22 mouse cellular contexts compared by ENCODE assay signal in genomic region chr13:45935798-45936197, GRCm38 (mm10). TPM values are rescaled to one million over a fixed set of nuclear protein-coding genes. Genes with fewer than 3 reads are reported as not detected.
DNase-seq lines count a peak whose midpoint lies in the region; ATAC-seq and TF ChIP-seq lines count a peak whose summit lies in the region.
"Had no signal": no experiment of that assay in that cellular context is flagged by ENCODE, and none has a peak within 500 bp of the region (broad histone marks: within the 10 kb centered on the region; RNA-seq: fewer than 3 reads in every experiment).

No protein-coding gene starts in this region.

- no peaks in the 10 kb centered on the region for H3K9me3 ChIP-seq in stomach, postnatal 0 days (ENCODE audit: control insufficient read depth, low read length)
- H3K9me3 ChIP-seq: midbrain, embryonic 13.5 days had no signal

- H3K4me1 ChIP-seq in stomach, postnatal 0 days (replicated peaks; ENCODE audit: control insufficient read depth, insufficient read depth): no peaks in the 10 kb centered on the region
- H3K4me1 ChIP-seq: embryonic facial prominence, embryonic 12.5 days; hindbrain, embryonic 12.5 days had no signal

- TF ChIP-seq EP300 in stomach, postnatal 0 days (optimal IDR thresholded peaks at IDR 0.05): no peak

- no peak for DNase-seq in left cerebral cortex, adult 2 months (ENCODE audit: extremely low spot score in 1 of 2, low spot score in 2 of 2)
- DNase-seq in left cerebral cortex, postnatal 36 days (ENCODE audit: low spot score in 2 of 2): no peak
- peak; percentile 41 for DNase-seq in ZHBTc4 (ENCODE audit: low read depth, low spot score)
- DNase-seq in stomach, postnatal 0 days (ENCODE audit: low spot score): no peak
- DNase-seq in left cerebral cortex, adult 9 months (ENCODE audit: low spot score in 2 of 2): no peak
- no peak for DNase-seq in left cerebral cortex, adult 18-20 months (ENCODE audit: low spot score in 2 of 2)
- DNase-seq: adrenal gland, adult 8-10 months; cerebellum, adult 9-10 months; heart, postnatal 10 days; kidney, postnatal 36 days; layer of hippocampus, adult 9-11 months; lung, postnatal 10 days; right cerebral cortex, adult 18-20 months; thymus, adult 2 months had no signal

- H3K9ac ChIP-seq in stomach, postnatal 0 days (ENCODE audit: low read length): no peak overlapping the region
- H3K9ac ChIP-seq: embryonic facial prominence, embryonic 12.5 days; forebrain, embryonic 13.5 days; hindbrain, embryonic 12.5 days; midbrain, embryonic 13.5 days; neural tube, embryonic 13.5 days had no signal

- H3K4me3 ChIP-seq in left cerebral cortex, adult 2 months: no peak overlapping the region
- no peak overlapping the region for H3K4me3 ChIP-seq in stomach, postnatal 0 days (ENCODE audit: low read depth, low read length)
- H3K4me3 ChIP-seq: embryonic facial prominence, embryonic 12.5 days; erythroblast, embryonic 14.5 days; forebrain, embryonic 13.5 days; hindbrain, embryonic 12.5 days; midbrain, embryonic 13.5 days; neural tube, embryonic 13.5 days had no signal

- H3K4me2 ChIP-seq in stomach, postnatal 0 days (replicated peaks; ENCODE audit: low read depth): no peak overlapping the region
- H3K4me2 ChIP-seq: embryonic facial prominence, embryonic 12.5 days; forebrain, embryonic 13.5 days; heart, embryonic 11.5 days; hindbrain, embryonic 12.5 days; midbrain, embryonic 13.5 days; neural tube, embryonic 13.5 days had no signal

- no peaks in the 10 kb centered on the region for H3K36me3 ChIP-seq in stomach, postnatal 0 days (ENCODE audit: control insufficient read depth, insufficient read depth, low read length)
- H3K36me3 ChIP-seq: embryonic facial prominence, embryonic 12.5 days; hindbrain, embryonic 12.5 days had no signal

- WGBS in stomach, postnatal 0 days: 71% methylated on average over 7 of the region's 7 CpGs

- intact Hi-C loops in left cerebral cortex, adult 2 months (cut with DNase I): no loop called here
- intact Hi-C loops in left cerebral cortex, postnatal 36 days (cut with DNase I): no loop called here

- peak; percentile 95 for ATAC-seq in CD4-positive, CD25-positive, alpha-beta regulatory T cell, adult 4 months
- no peak for ATAC-seq in stomach, postnatal 0 days (ENCODE audit: low FRiP score, low TSS enrichment)
- ATAC-seq: forebrain, embryonic 13.5 days; midbrain, embryonic 13.5 days had no signal

- no peaks in the 10 kb centered on the region for H3K27me3 ChIP-seq in stomach, postnatal 0 days (ENCODE audit: control insufficient read depth, insufficient read depth, low read length)
- H3K27me3 ChIP-seq: embryonic facial prominence, embryonic 12.5 days; forebrain, embryonic 13.5 days; hindbrain, embryonic 12.5 days; midbrain, embryonic 13.5 days; neural tube, embryonic 13.5 days had no signal

- H3K27ac ChIP-seq in left cerebral cortex, adult 2 months: no peak overlapping the region
- no peak overlapping the region for H3K27ac ChIP-seq in stomach, postnatal 0 days (replicated peaks)
- H3K27ac ChIP-seq: embryonic facial prominence, embryonic 12.5 days; forebrain, embryonic 13.5 days; hindbrain, embryonic 12.5 days; midbrain, embryonic 13.5 days; neural tube, embryonic 13.5 days had no signal

- TF ChIP-seq CTCF in left cerebral cortex, adult 2 months (IDR thresholded peaks at IDR 0.05): peak; percentile 3
- TF ChIP-seq CTCF in stomach, postnatal 0 days (IDR thresholded peaks at IDR 0.05; ENCODE audit: low read depth): 0 out of 2 replicates have a peak, but pooled peaks have one; percentile 11

RNA-seq across cellular contexts. Expression of gene Atxn1, which starts 29.0 kb away (rescaled TPM):
- 100 to 1,000 TPM; 152 to 197 TPM for total RNA-seq in left cerebral cortex, adult 2 months (2021)
- total RNA-seq in left cerebral cortex, postnatal 36 days (2021): 100 to 1,000 TPM; 156 to 184 TPM
- 10 to 100 TPM; 26.0 to 31.6 TPM for polyA plus RNA-seq in CD4-positive, CD25-positive, alpha-beta regulatory T cell, adult 4 months (2017; shearing (Covaris generic))
- polyA plus RNA-seq in stomach, postnatal 0 days (2015; fragmentation: Nextera tagmentation; extraction: Ambion mirVana): 7.0 TPM in 2 replicates
- 100 to 1,000 TPM; 167 to 176 TPM for total RNA-seq in left cerebral cortex, adult 18-20 months (2021)
